Mouse (Mus musculus) urinary bladder, postnatal 4 days (tissue): ENCODE data around the gene Smpd3.

Experiments used
- DNase-seq, 2 experiments: peaks; one replicate each; pipeline ENCODE4 v3.0.0; 2021 to 2022; ENCODE audit warnings: low spot score in 2 of 2

The Smpd3 gene

DNA sequence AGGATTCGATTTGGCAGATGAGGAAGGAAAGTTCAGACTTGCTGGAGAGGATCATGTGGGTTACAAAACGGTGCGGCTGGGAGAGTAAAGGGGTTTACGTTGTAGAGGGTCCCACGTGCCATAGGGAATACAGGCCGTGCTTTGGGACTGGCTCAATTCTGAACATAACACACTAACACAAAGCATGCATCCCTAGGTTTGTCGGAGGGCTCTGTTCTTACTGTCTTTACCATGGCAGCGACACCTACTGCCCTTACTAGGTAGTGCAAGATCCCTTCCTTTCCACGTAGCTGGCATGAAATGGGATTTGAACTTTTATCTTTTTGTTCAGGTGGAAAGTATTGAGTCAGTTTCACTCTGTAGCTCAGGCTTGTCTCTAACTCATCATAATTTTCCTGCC is 111.2 kb downstream of the Smpd3 start:
- no peak for DNase-seq

DNA sequence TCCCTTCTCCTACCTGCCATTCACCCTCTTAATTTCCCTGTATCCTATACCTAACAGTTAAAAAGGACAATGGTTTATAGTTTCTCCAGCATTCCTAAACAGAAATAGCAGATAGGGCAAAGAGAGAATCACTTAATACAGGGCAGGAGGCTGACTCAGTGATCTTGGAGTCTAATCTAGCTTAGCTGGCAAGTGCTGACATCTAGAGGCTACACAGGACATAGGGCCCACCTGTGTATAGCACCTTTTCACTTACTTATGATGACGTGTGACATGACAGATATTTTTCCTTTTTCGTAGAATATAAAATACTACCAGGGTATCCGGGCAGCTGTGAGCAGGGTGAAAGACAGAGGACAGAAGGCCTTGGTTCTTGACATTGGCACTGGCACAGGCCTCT is 118.2 kb downstream of the Smpd3 start:
- DNase-seq = no peak

- no peak for DNase-seq
Measured at GRCm38 (mm10) chr8:106213959-106214358, 123.8 kb downstream of the Smpd3 start.

DNA sequence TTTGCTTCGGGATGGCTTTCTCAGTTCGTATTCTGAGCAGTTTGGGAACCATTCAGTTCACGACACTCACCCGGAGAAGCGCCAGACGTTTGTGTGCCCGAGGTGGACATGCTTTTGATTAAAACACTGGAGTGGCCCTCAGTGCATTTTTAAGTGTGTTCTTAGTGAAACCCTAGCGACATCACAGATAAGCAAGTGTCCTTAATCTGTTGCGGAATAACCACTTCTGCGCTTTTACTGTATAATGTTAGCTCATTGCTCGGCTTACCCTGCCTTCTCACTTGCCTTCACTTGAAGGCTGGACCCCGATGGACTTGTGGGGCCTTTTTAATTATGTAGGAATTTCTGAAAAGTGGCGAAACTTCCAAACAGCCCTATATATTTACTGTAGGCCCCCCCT is 126.4 kb downstream of the Smpd3 start:
- DNase-seq = no peak

DNA sequence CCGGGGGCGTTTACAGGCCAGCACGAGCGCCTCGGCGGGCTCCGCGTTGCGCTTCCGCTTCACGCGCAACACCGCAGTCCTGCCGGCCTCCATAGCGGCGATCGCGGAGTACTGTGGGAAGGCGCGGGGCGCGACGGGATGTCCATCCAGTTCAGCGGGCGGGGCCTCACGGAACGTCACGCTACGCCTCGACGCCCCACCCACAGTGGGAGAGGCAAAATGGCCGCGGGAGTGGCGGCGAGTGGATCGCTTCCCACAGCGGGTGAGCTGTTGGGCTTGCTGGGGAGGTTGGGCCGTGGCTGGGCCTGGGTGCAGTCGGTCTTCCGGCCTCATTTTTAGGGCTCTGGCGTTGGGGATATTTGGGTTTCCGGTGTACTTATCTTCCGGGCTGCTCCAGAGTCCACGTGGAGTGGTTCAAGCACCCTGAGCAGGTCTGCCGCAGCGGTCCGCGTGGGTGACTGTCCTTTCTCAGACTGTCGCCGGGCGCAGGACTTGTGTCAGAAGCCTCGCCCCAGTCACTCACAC is 126.9 kb downstream of the Smpd3 start, which contains the start of the genes Slc7a6os and Prmt7:
Gene Slc7a6os, minus strand, starts transcription at position 115 of the 525 bp plus-strand sequence.
Gene Prmt7, plus strand, starts transcription at position 116 of the 525 bp plus-strand sequence.
- DNase-seq = peak; percentile 93 to 95

GRCm38 (mm10) chr8:106210035-106210731 is 127.6 kb downstream of the Smpd3 start:
- DNase-seq = peak in 1 of 2 experiments; percentile 54
